Mouse (Mus musculus) stomach, embryonic 14.5 days (tissue): ENCODE data around the gene Timeless. TPM values are rescaled to one million over a fixed set of nuclear protein-coding genes. Genes with fewer than 3 reads are reported as not detected.
"Not testable (repeated sequence)": the region's sequence is repeated elsewhere in the genome, so short reads cannot be mapped to it uniquely, and the experiment has no call there.

Source experiments
- ATAC-seq: fragments of 200-750 bp; cut with Nextera tagmentation; 2 replicates; pipeline ENCODE4 v1.8.0; 2017; ENCODE audit warnings: low read depth, moderate TSS enrichment; ENCODE audit not compliant: insufficient number of reproducible peaks, insufficient read depth, low FRiP score
- H3K27ac ChIP-seq: fragments of 300-500 bp; sonication (generic); 2 replicates; pipeline ENCODE4 v1.5.1; 2014; ENCODE audit warnings: mild to moderate bottlenecking, low read length, moderate library complexity, mixed read lengths
- H3K27me3 ChIP-seq: fragments of 300-500 bp; sonication (generic); 2 replicates; pipeline ENCODE4 v1.6.1; 2014; ENCODE audit warnings: low read length, control low read depth, mixed read lengths; ENCODE audit not compliant: control insufficient read depth, insufficient read depth
- H3K36me3 ChIP-seq: fragments of 300-500 bp; sonication (generic); 2 replicates; pipeline ENCODE4 v1.6.1; 2014; ENCODE audit warnings: mild to moderate bottlenecking, control low read depth, low read length, moderate library complexity, mixed read lengths; ENCODE audit not compliant: control insufficient read depth, insufficient read depth
- H3K4me1 ChIP-seq: fragments of 300-500 bp; sonication (generic); 2 replicates; pipeline ENCODE4 v1.6.1; 2014; ENCODE audit warnings: low read length, control low read depth, mixed read lengths; ENCODE audit not compliant: control insufficient read depth, insufficient read depth
- H3K4me2 ChIP-seq: fragments of 300-500 bp; sonication (generic); replicated peaks from 2 replicates; pipeline ENCODE4 v1.6.1; 2014; ENCODE audit warnings: low read depth, low read length, control low read depth
- H3K4me3 ChIP-seq: fragments of 300-500 bp; sonication (generic); 2 replicates; pipeline ENCODE4 v1.5.1; 2014; ENCODE audit warnings: low read depth, low read length, control low read depth
- H3K9ac ChIP-seq: fragments of 300-500 bp; sonication (generic); replicated peaks from 2 replicates; pipeline ENCODE4 v1.6.1; 2014; ENCODE audit warnings: low read depth, mild to moderate bottlenecking, control low read depth, low read length, moderate library complexity, mixed read lengths
- H3K9me3 ChIP-seq: fragments of 300-500 bp; sonication (generic); 2 replicates; pipeline ENCODE4 v1.6.1; 2016; ENCODE audit warnings: low read depth, low read length, control low read depth; ENCODE audit not compliant: control insufficient read depth
- WGBS: fragments of 180-500 bp; shearing (Covaris S2); extraction: QIAGEN DNeasy Blood & Tissue Kit; methylation state at CpG from one replicate; pipeline ENCODE4 v1.1.7; 2014; 5-methylcytosine and 5-hydroxymethylcytosine counted together
- polyA plus RNA-seq: library from polyadenylated mRNA; unstranded; fragments of >200 nt; fragmentation: Nextera tagmentation; extraction: Ambion mirVana; gene quantifications from 2 replicates; pipeline ENCODE4 v1.2.1, GENCODE M21; 2014

The Timeless gene
- polyA plus RNA-seq, 1 experiment from 2014 or later = 47.2 TPM

- H3K27ac ChIP-seq = no peak overlapping the region
- no peaks in the 10 kb centered on the region for H3K4me1 ChIP-seq
- no peak for ATAC-seq
- no peak overlapping the region for H3K4me2 ChIP-seq
- no peak overlapping the region for H3K9ac ChIP-seq
- no peaks in the 10 kb centered on the region for H3K27me3 ChIP-seq
- H3K9me3 ChIP-seq = no peaks in the 10 kb centered on the region
- H3K36me3 ChIP-seq = no peaks in the 10 kb centered on the region
- 86% methylated on average over 16 of the region's 16 CpGs for WGBS
- peak overlapping the region; percentile 84; the same call in 1 of the 2 replicates for H3K4me3 ChIP-seq
Observed at GRCm38 (mm10) chr10:128269206-128269910, 37.5 kb downstream of the Timeless start.

GRCm38 (mm10) chr10:128270287-128270841 lies 38.5 kb downstream of the Timeless start, which contains the start of gene Stat2:
Gene Stat2 (plus strand): TSS chr10:128270559.
- Histone ChIP-seq H3K9ac (peak within 1 kb of the TSS; percentile 83), H3K9me3 (no peaks in the 10 kb centered on the region), H3K36me3 (no peaks in the 10 kb centered on the region), H3K27ac (no peak within 1 kb of the TSS; the same call in 1 of the 2 replicates), H3K27me3 (no peaks in the 10 kb centered on the region), H3K4me1 (no peaks in the 10 kb centered on the region), H3K4me3 (peak within 1 kb of the TSS; percentile 84), H3K4me2 (peak within 1 kb of the TSS; percentile 42)
- under 1% methylated on average over 43 of the region's 43 CpGs for WGBS
- ATAC-seq = peak; percentile 99

GRCm38 (mm10) chr10:128270866-128271265 lies 39.0 kb downstream of the Timeless start:
- Histone ChIP-seq H3K9me3 (no peaks in the 10 kb centered on the region), H3K27me3 (no peaks in the 10 kb centered on the region), H3K4me2 (peak overlapping the region; percentile 42), H3K27ac (no peak overlapping the region; the same call in 1 of the 2 replicates), H3K36me3 (no peaks in the 10 kb centered on the region), H3K9ac (peak overlapping the region; percentile 83), H3K4me3 (peak overlapping the region; percentile 84), H3K4me1 (no peaks in the 10 kb centered on the region)
- no peak for ATAC-seq
- 37% methylated on average over 7 of the region's 7 CpGs for WGBS

- Histone ChIP-seq H3K4me3 (no peak overlapping the region), H3K27ac (no peak overlapping the region), H3K36me3 (peaks cover 5% of the 10 kb centered on the region; the same call in 1 of the 2 replicates), H3K9me3 (no peaks in the 10 kb centered on the region), H3K4me1 (no peaks in the 10 kb centered on the region), H3K4me2 (no peak overlapping the region), H3K27me3 (no peaks in the 10 kb centered on the region), H3K9ac (no peak overlapping the region)
- WGBS = 54% methylated on average over 2 of the region's 2 CpGs
- ATAC-seq = no peak
Observed at GRCm38 (mm10) chr10:128271883-128272282, 40.0 kb downstream of the Timeless start.

- not testable (repeated sequence) for H3K4me1 ChIP-seq, H3K36me3 ChIP-seq, H3K9me3 ChIP-seq, H3K9ac ChIP-seq, H3K4me2 ChIP-seq, ATAC-seq, H3K27ac ChIP-seq, H3K27me3 ChIP-seq, H3K4me3 ChIP-seq
- WGBS = 93% methylated on average over 4 of the region's 7 CpGs
Observed at GRCm38 (mm10) chr10:128272819-128273439, 41.1 kb downstream of the Timeless start.

- not testable (repeated sequence) for H3K4me2 ChIP-seq, H3K9ac ChIP-seq, H3K27me3 ChIP-seq, H3K36me3 ChIP-seq, H3K9me3 ChIP-seq, H3K27ac ChIP-seq, H3K4me3 ChIP-seq, H3K4me1 ChIP-seq, ATAC-seq
- WGBS = 96% methylated on average over 1 of the region's 1 CpGs
Observed at GRCm38 (mm10) chr10:128275374-128275773, 43.5 kb downstream of the Timeless start.

- ATAC-seq = no peak
- WGBS = 62% methylated on average over 6 of the region's 6 CpGs
- Histone ChIP-seq H3K27me3 (no peaks in the 10 kb centered on the region), H3K9ac (no peak overlapping the region), H3K9me3 (no peaks in the 10 kb centered on the region), H3K27ac (no peak overlapping the region), H3K4me2 (no peak overlapping the region), H3K4me3 (no peak overlapping the region), H3K4me1 (no peaks in the 10 kb centered on the region), H3K36me3 (peaks cover 19% of the 10 kb centered on the region)
Observed at GRCm38 (mm10) chr10:128278158-128278557, 46.3 kb downstream of the Timeless start.

- Histone ChIP-seq H3K4me1 (no peaks in the 10 kb centered on the region), H3K9me3 (no peaks in the 10 kb centered on the region), H3K4me2 (no peak overlapping the region), H3K9ac (no peak overlapping the region), H3K27me3 (no peaks in the 10 kb centered on the region), H3K4me3 (no peak overlapping the region), H3K27ac (no peak overlapping the region), H3K36me3 (peaks cover 28% of the 10 kb centered on the region)
- ATAC-seq = no peak
- 82% methylated on average over 6 of the region's 6 CpGs for WGBS
Observed at GRCm38 (mm10) chr10:128280943-128281342, 49.1 kb downstream of the Timeless start.
